Mouse (Mus musculus) liver, embryonic 14.5 days (tissue): ENCODE data around the gene Gpx3.

ENCODE experiments used
- CTCF ChIP-seq: IDR thresholded peaks from 2 replicates; pipeline ENCODE4 v1.5.1; 2016; ENCODE audit warnings: antibody characterized with exemption, low read depth, control low read depth
- EP300 ChIP-seq: IDR thresholded peaks from 2 replicates; pipeline ENCODE4 v1.6.1; 2016; ENCODE audit warnings: antibody characterized with exemption, low read depth

DNA sequence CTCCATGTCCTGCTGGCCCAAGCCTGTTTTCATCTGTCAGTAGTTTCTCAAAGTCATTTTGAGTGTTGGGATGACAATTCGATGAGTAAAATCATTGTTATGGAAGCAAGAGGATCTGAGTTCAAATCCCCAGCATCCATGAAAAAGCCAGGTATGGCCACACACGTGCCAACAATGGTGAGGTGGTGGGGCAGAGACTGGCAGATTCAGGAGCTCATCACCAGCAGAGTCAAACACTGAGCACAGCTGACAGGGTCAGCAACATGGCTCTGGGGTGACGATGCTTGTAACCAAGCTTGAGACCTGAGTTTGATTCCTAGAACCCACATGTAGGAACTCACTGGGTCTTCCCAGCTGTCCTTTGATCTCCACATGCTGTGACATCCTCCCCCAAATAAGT, 2.8 kb downstream of the Gpx3 start:
- no peak for TF ChIP-seq CTCF
- TF ChIP-seq EP300: no peak
